Mouse (Mus musculus) CH12.LX (cell line): ENCODE measurements around the gene Tbccd1. TPM values are rescaled to one million over a fixed set of nuclear protein-coding genes. Genes with fewer than 3 reads are reported as not detected.

ENCODE experiments used
- DNase-seq: peaks from one replicate; pipeline ENCODE4 v3.0.0-alpha.2; 2013; ENCODE audit errors: extremely low read depth
- H3K27ac ChIP-seq: 2 replicates; pipeline ENCODE4 v1.5.1; 2012; ENCODE audit warnings: low read depth, mild to moderate bottlenecking, control low read depth, moderate library complexity; ENCODE audit not compliant: insufficient read depth
- H3K27me3 ChIP-seq: replicated peaks from 2 replicates; pipeline ENCODE3; 2012; ENCODE audit warnings: inconsistent platforms
- H3K36me3 ChIP-seq, 2 experiments: replicated peaks in 1 of 2; 2 replicates each; pipeline versions ENCODE3 to v1.6.1; 2012; ENCODE audit warnings: inconsistent platforms in 1 of 2, low read length in 1 of 2, mild to moderate bottlenecking in 1 of 2, mixed read lengths in 1 of 2, moderate library complexity in 1 of 2; ENCODE audit not compliant: control insufficient read depth in 1 of 2, insufficient read depth in 1 of 2
- H3K4me1 ChIP-seq, 2 experiments: 2 replicates each; pipeline ENCODE4 v1.6.1; 2012; ENCODE audit warnings: inconsistent platforms in 1 of 2, moderate library complexity in 1 of 2; ENCODE audit not compliant: insufficient read depth in 2 of 2, control insufficient read depth in 1 of 2
- H3K4me2 ChIP-seq: 2 replicates; pipeline ENCODE4 v1.6.1; 2012; ENCODE audit warnings: low read depth, mild to moderate bottlenecking, control low read depth; ENCODE audit not compliant: poor library complexity, insufficient read depth, severe bottlenecking
- H3K4me3 ChIP-seq, 3 experiments: fragments of 150-350 bp in 1 of 3; sonication (generic) in 1 of 3; replicated peaks in 1 of 3; 2 replicates each; pipeline versions ENCODE3 to v1.5.1; 2011 to 2012; ENCODE audit warnings: low read depth in 2 of 3, low read length in 2 of 3, mild to moderate bottlenecking in 2 of 3, moderate library complexity in 2 of 3, control low read depth in 1 of 3, improper control_type of control experiment in 1 of 3, inconsistent platforms in 1 of 3, mixed read lengths in 1 of 3; ENCODE audit not compliant: poor library complexity in 1 of 3
- H3K79me2 ChIP-seq: replicated peaks from 2 replicates; pipeline ENCODE4 v1.6.1; 2012; ENCODE audit warnings: mild to moderate bottlenecking, moderate library complexity; ENCODE audit not compliant: control insufficient read depth, poor library complexity, insufficient read depth, severe bottlenecking; ENCODE audit errors: extremely low read depth
- H3K9ac ChIP-seq: 2 replicates; pipeline ENCODE4 v1.6.1; 2012; ENCODE audit warnings: low read depth, mild to moderate bottlenecking, control low read depth, moderate library complexity; ENCODE audit not compliant: insufficient read depth
- H3K9me3 ChIP-seq: replicated peaks from 2 replicates; pipeline ENCODE3; 2012; ENCODE audit warnings: low read length, inconsistent platforms, mixed read lengths
- BHLHE40 ChIP-seq: IDR thresholded peaks from 2 replicates; pipeline ENCODE4 v1.6.1; 2011; ENCODE audit warnings: mild to moderate bottlenecking, low read depth, low read length, improper control_type of control experiment
- CHD2 ChIP-seq: IDR thresholded peaks from 2 replicates; pipeline ENCODE4 v1.6.1; 2011; ENCODE audit warnings: low read length, improper control_type of control experiment
- CTCF ChIP-seq, 2 experiments: IDR thresholded peaks in 1 of 2; conservative IDR thresholded peaks in 1 of 2; 2 replicates each; pipeline ENCODE4 v1.5.1; 2011 to 2012; ENCODE audit warnings: low read depth in 2 of 2, low read length in 2 of 2, improper control_type of control experiment in 1 of 2, inconsistent platforms in 1 of 2, mild to moderate bottlenecking in 1 of 2, moderate library complexity in 1 of 2
- E2F4 ChIP-seq: IDR thresholded peaks from 2 replicates; pipeline ENCODE4 v1.6.1; 2011; ENCODE audit warnings: low read depth, low read length, improper control_type of control experiment; ENCODE audit not compliant: insufficient replicate concordance
- ELF1 ChIP-seq: IDR thresholded peaks from 2 replicates; pipeline ENCODE4 v1.6.1; 2014; ENCODE audit warnings: low read depth, mild to moderate bottlenecking, inconsistent platforms, low read length, improper control_type of control experiment
- EP300 ChIP-seq: IDR thresholded peaks from 2 replicates; pipeline ENCODE4 v1.6.1; 2011; ENCODE audit warnings: low read length, improper control_type of control experiment
- ETS1 ChIP-seq: conservative IDR thresholded peaks from 2 replicates; pipeline ENCODE4 v1.6.1; 2012; ENCODE audit warnings: low read depth, mild to moderate bottlenecking, inconsistent platforms, low read length, improper control_type of control experiment, moderate library complexity
- GABPA ChIP-seq: IDR thresholded peaks from 2 replicates; pipeline ENCODE4 v1.6.1; 2012; ENCODE audit warnings: low read depth, low read length, improper control_type of control experiment, inconsistent platforms; ENCODE audit not compliant: insufficient replicate concordance
- MAFK ChIP-seq: IDR thresholded peaks from 2 replicates; pipeline ENCODE4 v1.6.1; 2011; ENCODE audit warnings: low read length, improper control_type of control experiment; ENCODE audit not compliant: insufficient replicate concordance
- MAX ChIP-seq: IDR thresholded peaks from 2 replicates; pipeline ENCODE4 v1.6.1; 2011; ENCODE audit warnings: low read length, improper control_type of control experiment
- MYC ChIP-seq: IDR thresholded peaks from 2 replicates; pipeline ENCODE4 v1.6.1; 2011; ENCODE audit warnings: low read depth, mild to moderate bottlenecking, improper control_type of control experiment, low read length
- NELFE ChIP-seq: IDR thresholded peaks from 2 replicates; pipeline ENCODE4 v1.6.1; 2011; ENCODE audit warnings: low read depth, low read length, improper control_type of control experiment
- NRF1 ChIP-seq: IDR thresholded peaks from 2 replicates; pipeline ENCODE4 v1.6.1; 2014; ENCODE audit warnings: low read depth, mild to moderate bottlenecking, inconsistent platforms, low read length, improper control_type of control experiment, moderate library complexity
- POLR2A ChIP-seq: IDR thresholded peaks from 2 replicates; pipeline ENCODE4 v1.6.1; 2011; ENCODE audit warnings: low read depth, mild to moderate bottlenecking, improper control_type of control experiment, low read length
- POLR2AphosphoS2 ChIP-seq: IDR thresholded peaks from 2 replicates; pipeline ENCODE4 v1.6.1; 2011; ENCODE audit warnings: low read depth, low read length, improper control_type of control experiment
- RCOR1 ChIP-seq: conservative IDR thresholded peaks from 2 replicates; pipeline ENCODE4 v1.6.1; 2012; ENCODE audit warnings: low read depth, mild to moderate bottlenecking, inconsistent platforms, low read length, improper control_type of control experiment
- SIN3A ChIP-seq: IDR thresholded peaks from 2 replicates; pipeline ENCODE4 v1.6.1; 2012; ENCODE audit warnings: low read length, improper control_type of control experiment, inconsistent platforms
- SMC3 ChIP-seq: IDR thresholded peaks from 2 replicates; pipeline ENCODE4 v1.6.1; 2011; ENCODE audit warnings: low read depth, low read length, improper control_type of control experiment
- TBP ChIP-seq: conservative IDR thresholded peaks from 2 replicates; pipeline ENCODE4 v1.6.1; 2011; ENCODE audit warnings: low read depth, low read length, improper control_type of control experiment
- USF1 ChIP-seq: IDR thresholded peaks from 2 replicates; pipeline ENCODE4 v1.6.1; 2014; ENCODE audit warnings: low read depth, mild to moderate bottlenecking, inconsistent platforms, low read length, improper control_type of control experiment
- USF2 ChIP-seq: conservative IDR thresholded peaks from 2 replicates; pipeline ENCODE4 v1.6.1; 2011; ENCODE audit warnings: low read depth, low read length, improper control_type of control experiment
- ZKSCAN1 ChIP-seq: IDR thresholded peaks from 2 replicates; pipeline ENCODE4 v1.6.1; 2012; ENCODE audit warnings: low read depth, inconsistent platforms, low read length, improper control_type of control experiment, borderline replicate concordance
- ZNF384 ChIP-seq: IDR thresholded peaks from 2 replicates; pipeline ENCODE4 v1.6.1; 2012; ENCODE audit warnings: low read depth, low read length, improper control_type of control experiment, inconsistent platforms
- dilution Hi-C: fragments of 300-500 bp; cut with MboI; formaldehyde crosslinking; loops from 2 replicates; pipeline ENCODE4 v1.14.3; 2020; ENCODE audit warnings: low sequenced_read_pairs; ENCODE audit not compliant: extremely low pct_unique_long_range_greater_than_20kb, extremely low pct_ligation_motif_present
- in situ Hi-C: fragments of 300-500 bp; cut with MboI; formaldehyde crosslinking; loops from 3 replicates; pipeline ENCODE4 v1.14.3; 2019; ENCODE audit warnings: low sequenced_read_pairs, low pct_ligation_motif_present, low pct_unique_long_range_greater_than_20kb, mixed read lengths
- polyA plus RNA-seq: library from polyadenylated mRNA; unstranded; fragments of >175 nt; gene quantifications from 2 replicates; pipeline ENCODE4 v1.2.1, GENCODE M21; 2012; ENCODE audit warnings: low read depth; ENCODE audit not compliant: insufficient read length
- total RNA-seq, 2 experiments: library from RNA; depleted of rRNA; stranded (reverse); fragments of 300-350 nt in 1 of 2; fragments of >200 nt in 1 of 2; gene quantifications; 2 replicates each; pipeline ENCODE4 v1.2.3; 2012 to 2014

Tbccd1 gene
- total and polyA plus RNA-seq, 3 experiments = 15.1 to 19.9 (median 16.6) TPM

GRCm38 (mm10) chr16:22876218-22877043, 19.0 kb upstream of the Tbccd1 start (continued):
- peak; percentile 41 for TF ChIP-seq BHLHE40

- Histone ChIP-seq H3K27ac (no peak overlapping the region), H3K9ac (no peak overlapping the region), H3K4me3 (no peak overlapping the region), H3K27me3 (no peaks in the 10 kb centered on the region), H3K4me2 (no peak overlapping the region), H3K4me1 (peaks cover 4 to 23% of the 10 kb centered on the region in 2 experiments; a peak in 3 of 4 replicates), H3K79me2 (no peaks in the 10 kb centered on the region), H3K9me3 (no peaks in the 10 kb centered on the region), H3K36me3 (peaks cover 49 to 64% of the 10 kb centered on the region in 2 experiments)
- dilution Hi-C loops (no loop called here), in situ Hi-C loops (no loop called here)
- DNase-seq = no peak
- TF ChIP-seq POLR2A (no peak), BHLHE40 (no peak), MAFK (no peak), SIN3A (no peak), E2F4 (no peak), NELFE (no peak), USF1 (no peak), CHD2 (no peak), POLR2AphosphoS2 (no peak), ZKSCAN1 (no peak), NRF1 (no peak), EP300 (no peak), CTCF (conservative IDR thresholded peaks at IDR 0.05 in 1 of 2, IDR thresholded peaks at IDR 0.05 in 1 of 2; ENCODE audit: low read depth in 2 of 2, low read length in 2 of 2) (no peak)
These were observed 15.9 kb upstream of the Tbccd1 start for GRCm38 (mm10) chr16:22873369-22873768.

- no peak overlapping the region for H3K4me3 ChIP-seq
- in situ Hi-C loops (no loop called here), dilution Hi-C loops (no loop called here)
- TF ChIP-seq ELF1 = no peak
- TF ChIP-seq MAX = no peak
- TF ChIP-seq POLR2AphosphoS2 = no peak
- TF ChIP-seq EP300 = no peak
- no peak for TF ChIP-seq USF1
- no peak for TF ChIP-seq ZNF384
- TF ChIP-seq GABPA = no peak
- no peak for TF ChIP-seq SMC3
- TF ChIP-seq BHLHE40 = no peak
- TF ChIP-seq ETS1 = no peak
- no peak for TF ChIP-seq RCOR1
- no peak for TF ChIP-seq CTCF (conservative IDR thresholded peaks at IDR 0.05 in 1 of 2, IDR thresholded peaks at IDR 0.05 in 1 of 2; ENCODE audit: low read depth in 2 of 2, low read length in 2 of 2)
- no peak for TF ChIP-seq TBP
- no peak for TF ChIP-seq SIN3A
- TF ChIP-seq POLR2A = no peak
- TF ChIP-seq MYC = no peak
- TF ChIP-seq USF2 = no peak
- no peak overlapping the region for H3K9ac ChIP-seq
- H3K27ac ChIP-seq = no peak overlapping the region
- DNase-seq = no peak
- peaks cover 4 to 14% of the 10 kb centered on the region in 2 experiments; a peak in 3 of 4 replicates for H3K4me1 ChIP-seq
- no peaks in the 10 kb centered on the region for H3K79me2 ChIP-seq
- H3K9me3 ChIP-seq = no peaks in the 10 kb centered on the region
- H3K4me2 ChIP-seq = no peak overlapping the region
- no peaks in the 10 kb centered on the region for H3K27me3 ChIP-seq
- peaks cover 57 to 74% of the 10 kb centered on the region in 2 experiments for H3K36me3 ChIP-seq
These were observed 14.9 kb upstream of the Tbccd1 start for GRCm38 (mm10) chr16:22872397-22872796.
